Mouse (Mus musculus) heart, embryonic 11.5 days (tissue): ENCODE results near the gene Spcs2. TPM values are rescaled to one million over a fixed set of nuclear protein-coding genes. Genes with fewer than 3 reads are reported as not detected.
"Not testable (repeated sequence)": the region's sequence is repeated elsewhere in the genome, so short reads cannot be mapped to it uniquely, and the experiment has no call there.

Experiments used
- ATAC-seq: fragments of 200-750 bp; cut with Nextera tagmentation; replicated peaks from 2 replicates; pipeline ENCODE4 v1.8.0; 2017; ENCODE audit warnings: moderate library complexity; ENCODE audit not compliant: insufficient number of reproducible peaks, low FRiP score, low TSS enrichment
- H3K27ac ChIP-seq: fragments of 300-500 bp; sonication (generic); 2 replicates; pipeline ENCODE4 v1.5.1; 2014; ENCODE audit warnings: mild to moderate bottlenecking, low read depth, low read length
- H3K27me3 ChIP-seq: fragments of 300-500 bp; sonication (generic); 2 replicates; pipeline ENCODE4 v1.6.1; 2014; ENCODE audit warnings: mild to moderate bottlenecking, low read length, mixed read lengths; ENCODE audit not compliant: control insufficient read depth, insufficient read depth
- H3K36me3 ChIP-seq: fragments of 300-500 bp; sonication (generic); 2 replicates; pipeline ENCODE4 v1.6.1; 2014; ENCODE audit warnings: mild to moderate bottlenecking, low read length, moderate library complexity, mixed read lengths; ENCODE audit not compliant: control insufficient read depth, insufficient read depth
- H3K4me1 ChIP-seq: fragments of 300-500 bp; sonication (generic); 2 replicates; pipeline ENCODE4 v1.6.1; 2014; ENCODE audit warnings: low read length; ENCODE audit not compliant: control insufficient read depth, insufficient read depth
- H3K4me2 ChIP-seq: fragments of 300-500 bp; sonication (generic); 2 replicates; pipeline ENCODE4 v1.6.1; 2014; ENCODE audit warnings: mild to moderate bottlenecking, moderate library complexity
- H3K4me3 ChIP-seq: fragments of 300-500 bp; sonication (generic); 2 replicates; pipeline ENCODE4 v1.5.1; 2014; ENCODE audit warnings: low read depth, low read length
- H3K9ac ChIP-seq: fragments of 300-500 bp; sonication (generic); 2 replicates; pipeline ENCODE4 v1.6.1; 2014; ENCODE audit warnings: mild to moderate bottlenecking, low read depth, low read length, moderate library complexity
- H3K9me3 ChIP-seq: fragments of 300-500 bp; sonication (generic); replicated peaks from 2 replicates; pipeline ENCODE4 v1.6.1; 2016; ENCODE audit warnings: low read length; ENCODE audit not compliant: control insufficient read depth
- WGBS: fragments of 180-500 bp; shearing (Covaris S2); extraction: QIAGEN DNeasy Blood & Tissue Kit; methylation state at CpG from one replicate; pipeline ENCODE4 v1.1.7; 2014; ENCODE audit not compliant: insufficient replicate concordance; 5-methylcytosine and 5-hydroxymethylcytosine counted together
- polyA plus RNA-seq: library from polyadenylated mRNA; unstranded; fragments of >200 nt; fragmentation: Nextera tagmentation; extraction: Ambion mirVana; gene quantifications from 2 replicates; pipeline ENCODE4 v1.2.1, GENCODE M21; 2014

Gene Spcs2
- polyA plus RNA-seq, 1 experiment from 2014 or later: 208 TPM

GRCm38 (mm10) chr7:99810814-99811213, 52.4 kb downstream of the Spcs2 start:
- H3K4me1 ChIP-seq: no peaks in the 10 kb centered on the region
- ATAC-seq: no peak
- no peak overlapping the region for H3K4me3 ChIP-seq
- no peaks in the 10 kb centered on the region for H3K27me3 ChIP-seq
- H3K36me3 ChIP-seq: no peaks in the 10 kb centered on the region
- H3K9ac ChIP-seq: no peak overlapping the region
- no peak overlapping the region for H3K27ac ChIP-seq
- 85% methylated on average over 2 of the region's 2 CpGs for WGBS
- H3K4me2 ChIP-seq: no peak overlapping the region
- no peaks in the 10 kb centered on the region for H3K9me3 ChIP-seq

GRCm38 (mm10) chr7:99807043-99807442, 56.2 kb downstream of the Spcs2 start:
- H3K4me1 ChIP-seq, H3K4me2 ChIP-seq, H3K27me3 ChIP-seq, H3K4me3 ChIP-seq, H3K36me3 ChIP-seq, H3K9ac ChIP-seq, H3K9me3 ChIP-seq, H3K27ac ChIP-seq, ATAC-seq: not testable (repeated sequence)
- WGBS: 53% methylated on average over 7 of the region's 7 CpGs

GRCm38 (mm10) chr7:99805340-99805739, 57.9 kb downstream of the Spcs2 start:
- Histone ChIP-seq H3K9ac (no peak overlapping the region), H3K27ac (no peak overlapping the region), H3K36me3 (no peaks in the 10 kb centered on the region), H3K4me3 (no peak overlapping the region), H3K9me3 (no peaks in the 10 kb centered on the region), H3K4me1 (no peaks in the 10 kb centered on the region), H3K27me3 (no peaks in the 10 kb centered on the region), H3K4me2 (no peak overlapping the region)
- WGBS: 82% methylated on average over 1 of the region's 1 CpGs
- ATAC-seq: no peak

- ATAC-seq, H3K9me3 ChIP-seq, H3K4me3 ChIP-seq, H3K36me3 ChIP-seq, H3K4me2 ChIP-seq, H3K9ac ChIP-seq, H3K27ac ChIP-seq, H3K4me1 ChIP-seq, H3K27me3 ChIP-seq: not testable (repeated sequence)
- WGBS: 63% methylated on average over 3 of the region's 3 CpGs
Measured at GRCm38 (mm10) chr7:99804033-99804432, 59.2 kb downstream of the Spcs2 start.

- Histone ChIP-seq H3K9ac (no peak overlapping the region), H3K36me3 (no peaks in the 10 kb centered on the region), H3K27ac (no peak overlapping the region), H3K4me1 (no peaks in the 10 kb centered on the region), H3K27me3 (no peaks in the 10 kb centered on the region), H3K4me2 (no peak overlapping the region), H3K9me3 (no peaks in the 10 kb centered on the region), H3K4me3 (no peak overlapping the region)
- ATAC-seq: peak; percentile 55; the same call in 1 of the 2 replicates
- 52% methylated on average over 8 of the region's 8 CpGs for WGBS
Measured at GRCm38 (mm10) chr7:99803535-99803934, 59.7 kb downstream of the Spcs2 start.

- 64% methylated on average over 7 of the region's 7 CpGs for WGBS
- ATAC-seq: no peak
- peaks cover 12% of the 10 kb centered on the region; the same call in 1 of the 2 replicates for H3K27me3 ChIP-seq
Measured at GRCm38 (mm10) chr7:99799118-99799517, 64.1 kb downstream of the Spcs2 start.

GRCm38 (mm10) chr7:99797911-99798647, 65.2 kb downstream of the Spcs2 start:
- WGBS: 36% methylated on average over 6 of the region's 6 CpGs
- Histone ChIP-seq H3K27me3 (peaks cover 12% of the 10 kb centered on the region; the same call in 1 of the 2 replicates), H3K27ac (no peak overlapping the region), H3K9ac (no peak overlapping the region), H3K9me3 (no peaks in the 10 kb centered on the region), H3K4me1 (0 out of 2 replicates have a peak, but pooled peaks cover 6% of the 10 kb centered on the region), H3K4me2 (no peak overlapping the region), H3K36me3 (no peaks in the 10 kb centered on the region), H3K4me3 (no peak overlapping the region)
- no peak for ATAC-seq

More at GRCm38 (mm10) chr7:99799118-99799517, 64.1 kb downstream of the Spcs2 start:
- H3K27ac ChIP-seq: no peak overlapping the region
- no peaks in the 10 kb centered on the region for H3K36me3 ChIP-seq
- 0 out of 2 replicates have a peak, but pooled peaks cover 6% of the 10 kb centered on the region for H3K4me1 ChIP-seq
- no peak overlapping the region for H3K4me3 ChIP-seq
- no peak overlapping the region for H3K4me2 ChIP-seq
- 0 out of 2 replicates have a peak overlapping the region, but pooled peaks have one; percentile 10 for H3K9ac ChIP-seq
- H3K9me3 ChIP-seq: no peaks in the 10 kb centered on the region

GRCm38 (mm10) chr7:99797261-99797660, 66.0 kb downstream of the Spcs2 start:
- H3K27ac ChIP-seq: no peak overlapping the region
- peaks cover 12% of the 10 kb centered on the region; the same call in 1 of the 2 replicates for H3K27me3 ChIP-seq
- 0 out of 2 replicates have a peak, but pooled peaks cover 6% of the 10 kb centered on the region for H3K4me1 ChIP-seq
- peaks cover 2% of the 10 kb centered on the region; the same call in 1 of the 2 replicates for H3K9me3 ChIP-seq
- 82% methylated on average over 3 of the region's 3 CpGs for WGBS
- H3K9ac ChIP-seq: no peak overlapping the region
- no peak for ATAC-seq
- H3K36me3 ChIP-seq: no peaks in the 10 kb centered on the region
- no peak overlapping the region for H3K4me2 ChIP-seq
- H3K4me3 ChIP-seq: no peak overlapping the region
